Mouse (Mus musculus): ENCODE results near the gene Tcstv1. TPM values are rescaled to one million over a fixed set of nuclear protein-coding genes. Genes with fewer than 3 reads are reported as not detected.
"Not testable (repeated sequence)": the region's sequence is repeated elsewhere in the genome, so short reads cannot be mapped to it uniquely, and the experiment has no call there.

The Tcstv1 gene
- polyA plus RNA-seq (2014; fragmentation: Nextera tagmentation; extraction: Ambion mirVana), result not detected in 2 replicates

GRCm38 (mm10) chr13:119894685-119895084, at the start of gene Tcstv1:
Tcstv1 (minus strand) TSS chr13:119894785.
- not testable (repeated sequence) for H3K27me3 ChIP-seq (ENCODE audit: control insufficient read depth, insufficient read depth, low read length); H3K36me3 ChIP-seq (ENCODE audit: control insufficient read depth, insufficient read depth, low read length); H3K9me3 ChIP-seq (ENCODE audit: control insufficient read depth, low read length); H3K9ac ChIP-seq (ENCODE audit: low read depth, low read length); H3K27ac ChIP-seq (ENCODE audit: low read depth, low read length); H3K4me2 ChIP-seq (replicated peaks; ENCODE audit: low read depth, low read length); ATAC-seq (ENCODE audit: low FRiP score, low TSS enrichment); H3K4me3 ChIP-seq (ENCODE audit: low read length); H3K4me1 ChIP-seq (ENCODE audit: control insufficient read depth, insufficient read depth, low read length)
- 84% methylated on average over 3 of the region's 3 CpGs for WGBS

- H3K9me3 ChIP-seq (ENCODE audit: control insufficient read depth, low read length); ATAC-seq (ENCODE audit: low FRiP score, low TSS enrichment); H3K27me3 ChIP-seq (ENCODE audit: control insufficient read depth, insufficient read depth, low read length); H3K4me3 ChIP-seq (ENCODE audit: low read length); H3K36me3 ChIP-seq (ENCODE audit: control insufficient read depth, insufficient read depth, low read length); H3K9ac ChIP-seq (ENCODE audit: low read depth, low read length); H3K4me2 ChIP-seq (replicated peaks; ENCODE audit: low read depth, low read length); H3K4me1 ChIP-seq (ENCODE audit: control insufficient read depth, insufficient read depth, low read length); H3K27ac ChIP-seq (ENCODE audit: low read depth, low read length): not testable (repeated sequence)
- WGBS, result no CpG with 5 or more reads among the region's 5 CpGs
These were observed 34.6 kb upstream of the Tcstv1 start, which contains the start of gene Gm21761 for GRCm38 (mm10) chr13:119929172-119929571. Gm21761 (minus strand) TSS chr13:119929272.

GRCm38 (mm10) chr13:119924597-119925340, 30.2 kb upstream of the Tcstv1 start:
- H3K9me3 ChIP-seq (ENCODE audit: control insufficient read depth, low read length); ATAC-seq (ENCODE audit: low FRiP score, low TSS enrichment); H3K36me3 ChIP-seq (ENCODE audit: control insufficient read depth, insufficient read depth, low read length); H3K4me3 ChIP-seq (ENCODE audit: low read length); H3K27ac ChIP-seq (ENCODE audit: low read depth, low read length); H3K4me2 ChIP-seq (replicated peaks; ENCODE audit: low read depth, low read length); H3K4me1 ChIP-seq (ENCODE audit: control insufficient read depth, insufficient read depth, low read length); H3K27me3 ChIP-seq (ENCODE audit: control insufficient read depth, insufficient read depth, low read length); H3K9ac ChIP-seq (ENCODE audit: low read depth, low read length): not testable (repeated sequence)
- 92% methylated on average over 2 of the region's 3 CpGs for WGBS

GRCm38 (mm10) chr13:119916966-119917722, 22.6 kb upstream of the Tcstv1 start:
- WGBS, result 67% methylated on average over 4 of the region's 5 CpGs

GRCm38 (mm10) chr13:119916449-119916848, 21.9 kb upstream of the Tcstv1 start:
- H3K4me1 ChIP-seq (ENCODE audit: control insufficient read depth, insufficient read depth, low read length); H3K27ac ChIP-seq (ENCODE audit: low read depth, low read length); ATAC-seq (ENCODE audit: low FRiP score, low TSS enrichment); H3K36me3 ChIP-seq (ENCODE audit: control insufficient read depth, insufficient read depth, low read length); H3K27me3 ChIP-seq (ENCODE audit: control insufficient read depth, insufficient read depth, low read length); H3K9ac ChIP-seq (ENCODE audit: low read depth, low read length); H3K9me3 ChIP-seq (ENCODE audit: control insufficient read depth, low read length); H3K4me3 ChIP-seq (ENCODE audit: low read length); H3K4me2 ChIP-seq (replicated peaks; ENCODE audit: low read depth, low read length): not testable (repeated sequence)
- WGBS, result 69% methylated on average over 2 of the region's 2 CpGs

More at GRCm38 (mm10) chr13:119916966-119917722, 22.6 kb upstream of the Tcstv1 start:
- not testable (repeated sequence) for H3K27me3 ChIP-seq (ENCODE audit: control insufficient read depth, insufficient read depth, low read length); ATAC-seq (ENCODE audit: low FRiP score, low TSS enrichment); H3K36me3 ChIP-seq (ENCODE audit: control insufficient read depth, insufficient read depth, low read length); H3K9me3 ChIP-seq (ENCODE audit: control insufficient read depth, low read length); H3K9ac ChIP-seq (ENCODE audit: low read depth, low read length); H3K27ac ChIP-seq (ENCODE audit: low read depth, low read length); H3K4me2 ChIP-seq (replicated peaks; ENCODE audit: low read depth, low read length); H3K4me1 ChIP-seq (ENCODE audit: control insufficient read depth, insufficient read depth, low read length); H3K4me3 ChIP-seq (ENCODE audit: low read length)

- H3K4me2 ChIP-seq (replicated peaks; ENCODE audit: low read depth, low read length); H3K4me1 ChIP-seq (ENCODE audit: control insufficient read depth, insufficient read depth, low read length); H3K9ac ChIP-seq (ENCODE audit: low read depth, low read length); H3K36me3 ChIP-seq (ENCODE audit: control insufficient read depth, insufficient read depth, low read length); H3K27me3 ChIP-seq (ENCODE audit: control insufficient read depth, insufficient read depth, low read length); H3K27ac ChIP-seq (ENCODE audit: low read depth, low read length); H3K9me3 ChIP-seq (ENCODE audit: control insufficient read depth, low read length); H3K4me3 ChIP-seq (ENCODE audit: low read length); ATAC-seq (ENCODE audit: low FRiP score, low TSS enrichment): not testable (repeated sequence)
- 53% methylated on average over 4 of the region's 5 CpGs for WGBS
These were observed 4.0 kb upstream of the Tcstv1 start for GRCm38 (mm10) chr13:119898549-119898948.

GRCm38 (mm10) chr13:119886896-119887295, 7.7 kb downstream of the Tcstv1 start:
- not testable (repeated sequence) for H3K9ac ChIP-seq (ENCODE audit: low read depth, low read length); H3K27me3 ChIP-seq (ENCODE audit: control insufficient read depth, insufficient read depth, low read length); H3K27ac ChIP-seq (ENCODE audit: low read depth, low read length); H3K9me3 ChIP-seq (ENCODE audit: control insufficient read depth, low read length); H3K4me3 ChIP-seq (ENCODE audit: low read length); ATAC-seq (ENCODE audit: low FRiP score, low TSS enrichment); H3K4me2 ChIP-seq (replicated peaks; ENCODE audit: low read depth, low read length); H3K4me1 ChIP-seq (ENCODE audit: control insufficient read depth, insufficient read depth, low read length); H3K36me3 ChIP-seq (ENCODE audit: control insufficient read depth, insufficient read depth, low read length)
- WGBS, result 20% methylated on average over 4 of the region's 4 CpGs

GRCm38 (mm10) chr13:119864395-119864999, 30.1 kb downstream of the Tcstv1 start:
- 75% methylated on average over 6 of the region's 7 CpGs for WGBS
- H3K27ac ChIP-seq (ENCODE audit: low read depth, low read length); H3K9ac ChIP-seq (ENCODE audit: low read depth, low read length); H3K4me3 ChIP-seq (ENCODE audit: low read length); H3K4me2 ChIP-seq (replicated peaks; ENCODE audit: low read depth, low read length); H3K4me1 ChIP-seq (ENCODE audit: control insufficient read depth, insufficient read depth, low read length); H3K9me3 ChIP-seq (ENCODE audit: control insufficient read depth, low read length); H3K27me3 ChIP-seq (ENCODE audit: control insufficient read depth, insufficient read depth, low read length); ATAC-seq (ENCODE audit: low FRiP score, low TSS enrichment); H3K36me3 ChIP-seq (ENCODE audit: control insufficient read depth, insufficient read depth, low read length): not testable (repeated sequence)

GRCm38 (mm10) chr13:119862399-119862798, 32.2 kb downstream of the Tcstv1 start:
- WGBS, result no CpG with 5 or more reads among the region's 6 CpGs

More at GRCm38 (mm10) chr13:119862399-119862798, 32.2 kb downstream of the Tcstv1 start:
- not testable (repeated sequence) for H3K4me2 ChIP-seq (replicated peaks; ENCODE audit: low read depth, low read length); H3K9ac ChIP-seq (ENCODE audit: low read depth, low read length); H3K36me3 ChIP-seq (ENCODE audit: control insufficient read depth, insufficient read depth, low read length); H3K4me1 ChIP-seq (ENCODE audit: control insufficient read depth, insufficient read depth, low read length); ATAC-seq (ENCODE audit: low FRiP score, low TSS enrichment); H3K4me3 ChIP-seq (ENCODE audit: low read length); H3K9me3 ChIP-seq (ENCODE audit: control insufficient read depth, low read length); H3K27ac ChIP-seq (ENCODE audit: low read depth, low read length); H3K27me3 ChIP-seq (ENCODE audit: control insufficient read depth, insufficient read depth, low read length)
